Mouse (Mus musculus): Measurements from ENCODE around the gene Diras1.

DNA sequence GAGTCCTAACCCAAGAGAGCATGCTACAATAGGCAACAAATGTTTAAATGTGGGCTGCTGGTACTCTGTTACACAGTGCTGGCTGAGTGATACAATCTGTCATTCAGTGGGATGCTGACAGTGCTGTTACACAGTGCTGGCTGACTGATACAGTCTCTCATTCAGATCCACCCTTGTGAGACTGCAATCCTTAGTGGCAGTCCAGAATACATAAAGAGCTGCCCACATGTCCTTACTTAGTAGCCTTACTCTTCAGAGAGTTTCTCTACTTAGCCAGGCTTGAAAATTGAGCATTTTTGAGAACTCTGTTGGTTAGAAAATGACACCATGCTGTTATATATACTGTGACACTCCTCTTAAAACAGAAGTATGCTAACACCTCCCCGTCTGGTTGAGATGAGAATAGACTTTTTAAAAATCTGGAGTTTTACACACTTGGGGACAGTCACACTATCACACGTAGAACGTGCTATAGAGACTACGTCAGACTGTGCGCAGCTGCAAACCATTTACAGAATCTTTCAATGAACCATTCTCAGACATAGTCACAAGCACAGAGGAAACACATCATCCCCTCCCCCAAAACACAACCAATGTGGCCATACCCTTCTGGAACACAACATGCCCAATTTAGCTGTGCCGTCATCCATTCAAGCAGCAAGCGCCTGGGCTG lies 19.3 kb downstream of the Diras1 start:
- no peak for TF ChIP-seq GATA1 (IDR thresholded peaks at IDR 0.05; ENCODE audit: borderline replicate concordance, low read length)
- TF ChIP-seq FLI1 (IDR thresholded peaks at IDR 0.05; ENCODE audit: low read length), result no peak
